Mouse (Mus musculus): ENCODE measurements at regions not wholly inside any gene's neighbourhood (a gene's known extent, or its start where the extent isn't known, plus 50 kb on each side); places are given as distances from the start of the nearest gene placed in this dataset.

DNA sequence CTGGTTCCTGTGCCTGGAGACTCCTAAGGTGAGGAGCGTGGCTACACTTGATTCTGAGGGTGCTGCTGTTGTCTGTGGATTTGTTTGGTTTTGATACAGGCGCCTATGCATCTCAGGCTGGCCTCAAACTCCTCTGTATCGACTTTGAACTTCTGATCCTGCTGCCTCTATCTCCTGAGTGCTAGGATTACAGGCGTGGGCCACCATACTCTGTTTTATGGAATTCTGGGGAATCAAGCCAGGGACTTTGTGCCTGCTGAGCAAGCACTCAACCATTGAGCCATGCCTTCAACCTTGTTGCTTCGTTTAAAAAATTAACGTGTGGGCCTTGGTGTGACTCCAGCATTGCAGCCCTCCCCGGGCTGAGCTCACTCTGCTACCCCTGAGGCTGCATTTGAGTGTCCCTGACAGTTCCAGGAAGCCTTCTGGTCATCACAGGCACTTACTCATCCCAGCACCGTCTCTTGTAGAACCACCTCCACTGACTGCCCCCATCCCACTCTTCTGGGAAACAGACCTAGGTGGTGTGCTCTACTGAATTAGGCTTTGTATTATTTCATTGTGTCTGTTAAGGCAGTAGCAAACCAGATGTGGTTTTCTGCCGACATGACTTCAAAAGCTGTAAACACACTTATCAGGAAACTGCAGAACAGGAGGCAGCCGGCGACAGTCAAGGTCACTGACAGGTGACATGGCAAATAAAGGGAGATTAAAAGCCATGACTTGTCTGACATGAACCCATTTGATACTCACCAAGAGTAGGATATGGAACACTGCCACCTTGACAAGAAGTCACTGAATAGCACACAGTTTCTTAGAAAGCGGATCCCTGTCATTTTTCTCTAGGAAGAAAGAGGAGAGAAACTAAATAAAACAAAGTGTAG is 363.4 kb downstream of the Rps15a start:
- no peak overlapping the region for H3K27ac ChIP-seq (ENCODE audit: insufficient read depth, low read length)
- no peak for TF ChIP-seq CTCF (IDR thresholded peaks at IDR 0.05; ENCODE audit: borderline replicate concordance, insufficient read depth, low read length)
- no peak for TF ChIP-seq POLR2A (IDR thresholded peaks at IDR 0.05; ENCODE audit: low read depth, low read length)
- 0 out of 2 replicates have a peak, but pooled peaks cover 7% of the 10 kb centered on the region for H3K4me1 ChIP-seq (ENCODE audit: control insufficient read depth, insufficient read depth, low read length)
- no peak overlapping the region for H3K4me3 ChIP-seq (ENCODE audit: insufficient read depth, low read length)

DNA sequence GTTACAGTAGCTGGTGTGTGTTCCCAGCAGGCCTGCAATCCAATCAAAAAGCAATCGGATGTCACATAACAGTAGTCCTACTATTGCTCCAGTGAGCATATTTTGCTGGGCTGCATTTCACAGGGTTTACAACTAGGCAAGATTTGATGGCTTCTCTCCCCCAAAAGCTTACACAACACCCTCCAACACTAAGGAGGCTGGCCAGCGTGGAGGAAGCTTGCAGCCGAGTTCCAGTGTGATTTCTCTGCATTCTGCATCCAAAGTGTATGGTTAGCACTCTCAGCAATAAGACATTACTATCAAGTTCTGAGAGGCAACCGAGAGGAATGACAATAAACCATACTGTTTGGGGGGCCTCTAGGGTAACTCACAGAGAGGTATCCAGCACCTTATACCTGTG is 367.2 kb downstream of the Xylt1 start:
- TF ChIP-seq CTCF (IDR thresholded peaks at IDR 0.05; ENCODE audit: borderline replicate concordance, insufficient read depth, low read length) (no peak), POLR2A (IDR thresholded peaks at IDR 0.05; ENCODE audit: low read depth, low read length) (no peak)
- Histone ChIP-seq H3K4me1 (ENCODE audit: control insufficient read depth, insufficient read depth, low read length) (0 out of 2 replicates have a peak, but pooled peaks cover 3% of the 10 kb centered on the region), H3K4me3 (ENCODE audit: insufficient read depth, low read length) (no peak overlapping the region), H3K27ac (ENCODE audit: insufficient read depth, low read length) (no peak overlapping the region)

DNA sequence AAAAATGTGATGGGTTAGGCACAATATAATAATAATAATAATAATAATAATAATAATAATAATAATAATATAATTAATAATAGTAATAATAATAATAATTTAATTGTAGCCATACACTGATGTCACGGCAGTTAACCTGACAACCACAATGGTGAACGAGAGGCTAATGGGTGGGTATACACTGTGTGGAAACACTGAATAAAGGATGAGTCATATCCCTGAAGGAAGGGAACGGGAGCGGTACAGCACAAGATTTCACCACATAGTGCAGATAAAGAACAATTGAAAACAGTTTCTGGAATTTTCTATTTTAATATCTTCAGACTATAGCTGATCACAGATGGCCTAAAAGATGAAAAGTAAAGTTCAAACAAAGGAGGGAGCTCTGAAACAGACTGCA is 365.6 kb downstream of the Xylt1 start:
- no peak overlapping the region for H3K27ac ChIP-seq (ENCODE audit: insufficient read depth, low read length)
- no peaks in the 10 kb centered on the region for H3K4me1 ChIP-seq (ENCODE audit: control insufficient read depth, insufficient read depth, low read length)
- TF ChIP-seq POLR2A (IDR thresholded peaks at IDR 0.05; ENCODE audit: low read depth, low read length) (no peak), CTCF (IDR thresholded peaks at IDR 0.05; ENCODE audit: borderline replicate concordance, insufficient read depth, low read length) (no peak)
- no peak overlapping the region for H3K4me3 ChIP-seq (ENCODE audit: insufficient read depth, low read length)

DNA sequence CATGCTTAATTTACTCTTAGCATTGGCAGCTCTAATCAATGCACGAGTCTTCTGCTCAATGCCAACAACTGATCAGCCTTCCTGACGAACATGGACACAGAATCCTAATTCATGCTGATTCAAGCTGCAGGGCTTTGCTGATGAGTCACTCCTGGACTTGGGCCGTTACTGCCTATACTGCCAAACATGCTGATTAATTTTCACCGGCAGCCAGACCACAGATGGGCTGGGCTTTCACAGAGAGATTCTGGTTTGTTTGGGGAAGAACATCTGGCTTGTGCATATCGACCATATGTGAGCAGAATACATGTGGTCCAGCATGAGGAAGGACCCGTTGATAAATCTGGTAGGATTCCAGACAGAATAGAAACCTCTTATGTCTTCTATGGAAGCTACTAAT is 358.9 kb downstream of the Xylt1 start:
- no peak for TF ChIP-seq POLR2A (IDR thresholded peaks at IDR 0.05; ENCODE audit: low read depth, low read length)
- peaks cover 14% of the 10 kb centered on the region; the same call in 1 of the 2 replicates for H3K4me1 ChIP-seq (ENCODE audit: control insufficient read depth, insufficient read depth, low read length)
- H3K4me3 ChIP-seq (ENCODE audit: insufficient read depth, low read length), result no peak overlapping the region
- H3K27ac ChIP-seq (ENCODE audit: insufficient read depth, low read length), result no peak overlapping the region

DNA sequence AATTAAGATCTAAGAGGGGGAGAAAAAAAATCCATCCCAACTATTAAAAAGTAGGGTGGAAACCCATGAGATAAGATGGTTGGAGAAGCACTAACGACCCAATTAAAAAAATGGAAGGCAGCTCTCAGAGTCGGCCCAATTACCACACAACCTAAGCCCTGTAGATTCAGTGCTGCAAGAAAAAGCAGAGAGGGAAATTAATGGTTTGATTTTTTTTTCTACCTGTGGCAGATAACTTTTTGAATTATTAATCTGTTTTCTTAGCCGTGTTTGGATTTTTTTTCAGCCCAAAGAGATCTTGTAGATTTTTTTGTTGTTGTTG is 354.9 kb downstream of the Xylt1 start:
- no peak overlapping the region for H3K27ac ChIP-seq (ENCODE audit: insufficient read depth, low read length)
- TF ChIP-seq CTCF (IDR thresholded peaks at IDR 0.05; ENCODE audit: borderline replicate concordance, insufficient read depth, low read length) (no peak), POLR2A (IDR thresholded peaks at IDR 0.05; ENCODE audit: low read depth, low read length) (no peak)
- H3K4me1 ChIP-seq (ENCODE audit: control insufficient read depth, insufficient read depth, low read length), result peaks cover 14% of the 10 kb centered on the region; the same call in 1 of the 2 replicates
- H3K4me3 ChIP-seq (ENCODE audit: insufficient read depth, low read length), result no peak overlapping the region

DNA sequence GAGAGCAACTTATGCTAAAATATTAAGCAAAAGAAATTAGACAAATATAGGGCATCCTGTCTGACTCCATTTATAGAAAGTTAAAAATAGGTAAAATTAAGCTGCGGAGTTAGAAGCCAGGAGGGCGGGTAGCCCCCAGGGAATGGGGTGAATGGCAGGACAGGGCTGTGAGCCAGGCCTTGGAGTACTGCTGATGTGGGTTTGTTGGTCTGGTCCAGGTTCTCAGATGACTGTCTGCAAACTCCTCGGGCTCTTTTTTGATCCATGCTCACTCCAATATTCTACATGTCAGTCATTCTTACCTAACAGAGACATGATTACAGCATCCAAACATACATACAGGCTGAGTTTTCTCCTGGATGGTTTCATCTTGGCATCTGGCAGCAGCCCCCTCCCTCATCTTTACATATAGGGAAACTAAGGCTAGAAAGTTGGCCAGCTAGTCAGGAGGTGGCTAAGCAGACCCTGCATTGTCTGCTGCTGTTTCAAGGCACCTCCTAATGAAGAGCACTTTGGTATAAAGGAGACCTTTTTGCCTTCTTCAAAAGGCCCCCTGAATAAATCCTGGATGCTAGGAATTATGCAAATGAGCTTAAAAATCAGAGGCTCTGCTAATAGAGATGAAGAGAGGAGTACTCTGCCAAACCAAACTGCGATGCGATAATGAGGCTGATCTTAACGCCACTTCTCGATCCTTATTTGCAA is 354.4 kb downstream of the Xylt1 start:
- Histone ChIP-seq H3K4me3 (ENCODE audit: insufficient read depth, low read length) (no peak overlapping the region), H3K27ac (ENCODE audit: insufficient read depth, low read length) (no peak overlapping the region), H3K4me1 (ENCODE audit: control insufficient read depth, insufficient read depth, low read length) (peaks cover 13% of the 10 kb centered on the region; the same call in 1 of the 2 replicates)
- TF ChIP-seq POLR2A (IDR thresholded peaks at IDR 0.05; ENCODE audit: low read depth, low read length), result no peak
- no peak for TF ChIP-seq CTCF (IDR thresholded peaks at IDR 0.05; ENCODE audit: borderline replicate concordance, insufficient read depth, low read length)

DNA sequence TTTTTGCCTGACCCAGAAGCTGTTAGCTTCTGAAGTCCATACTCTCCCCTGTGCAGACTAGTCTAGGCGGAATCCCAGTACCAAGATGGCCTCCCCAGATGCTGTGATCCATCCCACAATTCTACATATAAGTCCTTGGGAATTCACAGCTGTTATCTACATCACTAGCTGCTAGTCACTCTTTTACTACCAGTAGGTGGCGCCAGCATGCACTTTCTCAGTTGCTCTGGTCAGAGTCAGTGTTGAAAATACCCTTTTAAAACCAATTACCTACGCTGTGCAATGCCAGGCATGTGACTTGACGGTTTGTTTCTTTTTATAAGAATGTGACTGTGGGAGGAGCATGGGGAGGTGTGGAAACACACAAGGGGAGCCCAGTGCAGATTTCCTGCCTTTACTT is 348.3 kb downstream of the Xylt1 start:
- Histone ChIP-seq H3K4me3 (ENCODE audit: insufficient read depth, low read length) (no peak overlapping the region), H3K4me1 (ENCODE audit: control insufficient read depth, insufficient read depth, low read length) (no peaks in the 10 kb centered on the region), H3K27ac (ENCODE audit: insufficient read depth, low read length) (no peak overlapping the region)
- TF ChIP-seq POLR2A (IDR thresholded peaks at IDR 0.05; ENCODE audit: low read depth, low read length), result no peak
- no peak for TF ChIP-seq CTCF (IDR thresholded peaks at IDR 0.05; ENCODE audit: borderline replicate concordance, insufficient read depth, low read length)

All from embryonic fibroblast, embryonic 13.5 days (primary cell).